In genomic region chr5:143731483-143732112, GRCm38 (mm10) we compare ENCODE assay signal across 8 mouse cellular contexts. TPM values are rescaled to one million over a fixed set of nuclear protein-coding genes. Genes with fewer than 3 reads are reported as not detected.
DNase-seq lines count a peak whose midpoint lies in the region; ATAC-seq and TF ChIP-seq lines count a peak whose summit lies in the region.

No protein-coding gene starts in this region.

- no peaks in the 10 kb centered on the region for H3K27me3 ChIP-seq in kidney, adult 2 months (replicated peaks; ENCODE audit: control insufficient read depth, insufficient read depth, low read length)
- 0 out of 2 replicates have a peak, but pooled peaks cover 3% of the 10 kb centered on the region for H3K27me3 ChIP-seq in midbrain, embryonic 12.5 days

- 1% methylated on average over 77 of the region's 82 CpGs for WGBS in kidney, adult 2 months
- under 1% methylated on average over 38 of the region's 82 CpGs for WGBS in midbrain, embryonic 12.5 days

- no peaks in the 10 kb centered on the region for H3K9me3 ChIP-seq in midbrain, embryonic 12.5 days

- peak; percentile 42; the same call in 1 of the 2 replicates for ATAC-seq in midbrain, embryonic 12.5 days (ENCODE audit: low FRiP score, low read depth)

- TF ChIP-seq POLR2A in kidney, adult 2 months (IDR thresholded peaks at IDR 0.05; ENCODE audit: low read depth, low read length), result no peak
- TF ChIP-seq POLR2A in brain, embryonic 14.5 days (IDR thresholded peaks at IDR 0.05; ENCODE audit: borderline replicate concordance, extremely low read depth, insufficient read depth, insufficient read length, poor library complexity, severe bottlenecking), result no peak

- H3K4me1 ChIP-seq in kidney, adult 2 months (ENCODE audit: control insufficient read depth, insufficient read depth, low read length), result no peaks in the 10 kb centered on the region
- H3K4me1 ChIP-seq in midbrain, embryonic 12.5 days, result peaks cover 18% of the 10 kb centered on the region

- peak overlapping the region; percentile 86 for H3K4me2 ChIP-seq in midbrain, embryonic 12.5 days (replicated peaks)

- peak; percentile 17 for DNase-seq in kidney, adult 2 months
- no peak for DNase-seq in kidney, adult 9 months
- DNase-seq in brain, embryonic 14.5 days (ENCODE audit: low read depth), result peak; percentile 9
- DNase-seq in heart, adult 9 months (ENCODE audit: low spot score in 2 of 2), result peak; percentile 17 to 35
- DNase-seq in kidney, postnatal 10 days, result peak; percentile 65
- DNase-seq in testis, postnatal 10 days (ENCODE audit: low spot score), result peak; percentile 71
- DNase-seq in layer of hippocampus, adult 18-20 months (ENCODE audit: low spot score in 2 of 2), result no peak

- peak overlapping the region; percentile 100 for H3K9ac ChIP-seq in midbrain, embryonic 12.5 days (replicated peaks)

- H3K4me3 ChIP-seq in kidney, adult 2 months (ENCODE audit: insufficient read depth, low read depth, low read length), result peak overlapping the region; percentile 81
- peak overlapping the region; percentile 99 for H3K4me3 ChIP-seq in midbrain, embryonic 12.5 days

- H3K36me3 ChIP-seq in kidney, adult 2 months (ENCODE audit: control insufficient read depth, insufficient read depth, low read length), result peaks cover 2% of the 10 kb centered on the region
- H3K36me3 ChIP-seq in midbrain, embryonic 12.5 days, result peaks cover 12% of the 10 kb centered on the region

- peak overlapping the region; percentile 14; the same call in 1 of the 2 replicates for H3K27ac ChIP-seq in kidney, adult 2 months (ENCODE audit: insufficient read depth, low read depth, low read length)
- peak overlapping the region; percentile 93 for H3K27ac ChIP-seq in midbrain, embryonic 12.5 days (replicated peaks)

- TF ChIP-seq CTCF in kidney, adult 2 months (conservative IDR thresholded peaks at IDR 0.05; ENCODE audit: insufficient read depth, insufficient read length, low read depth, low read length), result no peak
- TF ChIP-seq CTCF in brain, embryonic 14.5 days (IDR thresholded peaks at IDR 0.05; ENCODE audit: borderline replicate concordance, extremely low read depth, insufficient read depth, insufficient read length), result no peak

RNA-seq across cellular contexts. Expression of gene Usp42, which starts 0.5 kb away (rescaled TPM):
- polyA plus RNA-seq in kidney, adult 2 months (2012; rRNA removed), result 3.9 and 4.3 TPM in 2 replicates
- 15.0 and 28.2 TPM in 2 replicates for polyA plus RNA-seq in brain, embryonic 14.5 days (2012; rRNA removed)
- polyA plus RNA-seq in midbrain, embryonic 12.5 days (2016; fragmentation: Nextera tagmentation; extraction: Ambion mirVana), result 34.8 and 37.3 TPM in 2 replicates
- total RNA-seq in layer of hippocampus, adult 18-20 months (2021), result 10 to 100 TPM; 20.7 to 21.3 TPM

Comparison
In these comparisons a context has a peak if more than half of its experiments do, and no peak if none do; other contexts are left out.
1. DNase-seq: peak in kidney, adult 2 months (single experiment), brain, embryonic 14.5 days (single experiment), heart, adult 9 months (2 of 2), kidney, postnatal 10 days (single experiment) and testis, postnatal 10 days (single experiment); none in kidney, adult 9 months (single experiment) and layer of hippocampus, adult 18-20 months (0 of 2).